Mouse (Mus musculus) heart, postnatal 14 days (tissue): Measurements from ENCODE around the gene Ppcs. TPM values are rescaled to one million over a fixed set of nuclear protein-coding genes. Genes with fewer than 3 reads are reported as not detected.
A peak's percentile ranks its signal among the peaks of the same experiment; 100 is the strongest.

ENCODE experiments used
- DNase-seq, 2 experiments: peaks; one replicate each; pipeline ENCODE4 v3.0.0; 2021 to 2022
- intact Hi-C: fragments of 180-260 bp; cut with DNase I; formaldehyde crosslinking; loops from one replicate; pipeline ENCODE4 v1.15.1; 2025
- long read RNA-seq, 2 experiments: library from polyadenylated mRNA; stranded (forward); transcript quantifications; one replicate each; pipeline ENCODE4 v2.0.0; 2021
- total RNA-seq, 2 experiments: library from RNA; stranded (reverse); gene quantifications; 2 replicates each; pipeline ENCODE4 v1.2.3; 2021

Ppcs gene
- 1 to 10 TPM; 8.4 to 8.5 TPM for total RNA-seq
- long read RNA-seq, experiment 1, transcript Ppcs-201 (3 exons, 1,443 nt) = major isoform, 30 of 35 reads
- long read RNA-seq, experiment 1, partial matches to known transcripts = 0 of 35 reads
- long read RNA-seq, experiment 1, other reads (novel, unspliced or antisense) = 4 of 35 reads
- long read RNA-seq, experiment 2, transcript Ppcs-201 (3 exons, 1,443 nt) = major isoform, 30 of 31 reads
- long read RNA-seq, experiment 2, partial matches to known transcripts = 0 of 31 reads
- long read RNA-seq, experiment 2, other reads (novel, unspliced or antisense) = 1 of 31 reads

- intact Hi-C loops = loop anchor here (5.0 kb wide), 2 partner anchors 115 to 175 kb away; partner anchors contain the start of genes Foxj3 and Frg2f1
- DNase-seq = peak; percentile 91
Observed at GRCm38 (mm10) chr4:119422294-119422964, at the start of gene Ppcs, which contains the start of gene Zmynd12. TSS of gene Ppcs (minus strand) at chr4:119422420. TSS of gene Zmynd12 (plus strand) at chr4:119422814.

GRCm38 (mm10) chr4:119467720-119468380 is 45.6 kb upstream of the Ppcs start:
- intact Hi-C loops = no loop called here
- DNase-seq = no peak

GRCm38 (mm10) chr4:119465841-119466240 is 43.6 kb upstream of the Ppcs start:
- DNase-seq = no peak
- intact Hi-C loops = no loop called here

DNA sequence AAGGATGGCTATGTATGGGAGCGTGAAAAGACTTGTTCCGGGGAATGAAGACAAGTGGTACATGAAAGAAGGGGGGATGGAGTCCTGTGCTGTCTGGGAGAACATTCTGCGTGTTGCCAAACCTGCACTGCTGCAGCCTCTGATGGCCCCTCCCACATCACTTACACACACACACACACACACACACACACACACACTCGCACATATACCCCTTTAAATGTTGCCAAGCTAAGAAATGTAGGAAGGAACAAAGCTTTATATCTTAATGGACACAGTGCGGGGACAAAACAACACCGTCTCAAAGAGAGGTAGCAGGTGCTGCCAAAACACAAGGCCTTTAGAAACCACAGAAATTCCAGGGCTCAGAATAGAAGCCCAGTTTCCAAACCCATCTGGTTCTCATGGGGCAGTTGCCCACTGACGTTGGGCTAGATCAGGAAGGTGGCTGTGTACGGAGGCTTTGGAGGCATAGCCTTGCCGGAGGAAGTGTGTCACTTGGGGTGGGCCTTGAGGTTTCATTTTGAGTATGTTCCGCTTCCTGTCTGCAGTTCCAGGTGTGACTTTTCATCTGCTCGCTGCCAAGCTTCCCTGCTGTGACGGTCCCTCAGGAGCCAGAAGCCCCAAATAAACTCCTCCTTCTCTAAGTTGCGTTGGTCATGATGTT is 41.7 kb upstream of the Ppcs start:
- no peak for DNase-seq
- intact Hi-C loops = loop anchor here (5.0 kb wide), 1 partner anchor 48 kb away; no protein-coding TSS in a partner anchor

DNA sequence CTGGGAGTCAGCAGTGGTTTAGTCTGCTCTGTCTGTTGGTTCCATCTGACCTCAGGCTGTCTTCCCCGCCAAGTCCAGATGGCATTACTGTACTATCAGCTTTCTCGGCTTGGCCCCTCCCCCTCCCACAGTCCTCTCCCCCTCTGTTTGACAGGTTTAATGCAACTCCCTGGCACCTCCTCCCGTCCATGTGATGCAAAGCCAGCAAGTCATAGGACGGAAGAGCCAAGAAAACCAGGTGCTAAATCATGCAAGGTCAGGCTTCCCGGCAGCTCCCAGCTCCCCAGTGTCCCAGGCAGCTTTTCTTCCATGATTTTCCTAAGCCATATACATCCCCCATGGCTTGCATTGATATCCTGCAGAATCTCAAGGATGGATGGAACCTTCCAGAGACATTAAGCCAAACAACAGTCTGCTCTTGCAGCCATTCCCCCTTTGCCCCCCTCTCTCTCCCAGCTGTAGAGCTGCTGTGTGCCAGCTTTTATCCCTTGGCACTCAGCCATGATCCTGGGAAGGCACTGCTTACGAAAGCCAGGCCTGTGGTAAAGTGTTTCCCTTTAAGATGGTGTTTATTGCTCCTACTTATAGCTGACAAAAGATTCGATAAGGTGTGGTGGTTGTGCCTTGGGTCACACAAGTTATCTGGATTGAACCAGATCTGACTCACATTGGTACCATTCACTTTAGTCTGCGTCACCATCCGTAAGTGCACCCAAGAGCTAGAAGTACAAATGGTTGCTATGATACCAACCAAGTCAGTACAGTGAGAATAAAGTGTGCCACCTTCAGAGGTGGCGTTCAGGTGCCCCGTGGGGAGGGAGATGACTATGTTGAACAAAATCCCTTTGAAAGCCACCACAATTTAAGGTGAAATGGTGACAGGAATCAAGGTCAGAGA is 40.9 kb upstream of the Ppcs start:
- intact Hi-C loops = loop anchor here (5.0 kb wide), 1 partner anchor 49 kb away; no protein-coding TSS in a partner anchor
- DNase-seq = peak; percentile 57 to 74

DNA sequence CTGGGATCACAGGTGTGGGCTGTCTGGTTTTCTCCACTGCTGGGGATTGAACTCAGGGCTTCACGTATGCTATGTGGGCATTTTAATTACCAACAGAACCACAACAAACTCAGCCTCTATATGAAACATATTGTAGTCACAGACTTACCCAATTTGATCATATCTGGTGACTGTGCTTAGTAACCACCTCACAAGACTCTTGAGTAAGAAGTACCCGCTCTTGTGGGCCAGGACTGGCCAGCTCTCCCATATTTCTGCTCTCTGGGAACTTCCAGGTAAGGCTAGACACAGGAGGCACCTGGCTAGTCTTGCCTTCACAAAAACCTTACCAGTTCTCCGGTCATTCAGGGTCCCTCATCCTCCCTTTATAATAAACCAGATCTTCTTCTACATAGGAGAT is 40.2 kb upstream of the Ppcs start:
- intact Hi-C loops = loop anchor here (5.0 kb wide), 1 partner anchor 50 kb away; no protein-coding TSS in a partner anchor
- DNase-seq = no peak

- intact Hi-C loops = loop anchor here (5.0 kb wide), 1 partner anchor 52 kb away; no protein-coding TSS in a partner anchor
- peak; percentile 74 to 75 for DNase-seq
Observed at GRCm38 (mm10) chr4:119460728-119461141, 38.5 kb upstream of the Ppcs start.

DNA sequence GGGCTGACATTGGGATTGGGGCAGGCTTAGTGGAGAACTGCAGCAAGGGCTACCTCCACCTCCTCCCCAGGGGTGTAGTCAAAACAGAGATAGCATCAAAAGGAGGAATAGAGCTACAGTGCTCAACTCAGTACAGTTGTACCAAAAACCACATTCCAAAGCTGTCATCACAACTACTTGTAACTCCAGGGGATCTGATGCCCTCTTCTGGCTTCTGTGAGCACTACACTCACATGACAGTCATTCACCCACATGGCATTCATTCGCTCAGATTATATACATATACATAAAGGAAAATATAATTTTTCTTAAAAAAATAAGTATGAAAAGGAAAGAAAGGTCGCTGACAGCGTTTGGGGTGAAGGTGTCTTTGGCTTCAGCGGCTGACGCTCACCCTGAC is 38.1 kb upstream of the Ppcs start:
- intact Hi-C loops = loop anchor here (5.0 kb wide), 1 partner anchor 52 kb away; no protein-coding TSS in a partner anchor

GRCm38 (mm10) chr4:119453533-119453932 is 31.3 kb upstream of the Ppcs start:
- intact Hi-C loops = no loop called here

More for the DNA sequence above, 38.1 kb upstream of the Ppcs start:
- peak in 1 of 2 experiments; percentile 41 for DNase-seq

GRCm38 (mm10) chr4:119453128-119453527 is 30.9 kb upstream of the Ppcs start:
- DNase-seq = no peak
- intact Hi-C loops = no loop called here

More at GRCm38 (mm10) chr4:119453533-119453932, 31.3 kb upstream of the Ppcs start:
- DNase-seq = no peak

DNA sequence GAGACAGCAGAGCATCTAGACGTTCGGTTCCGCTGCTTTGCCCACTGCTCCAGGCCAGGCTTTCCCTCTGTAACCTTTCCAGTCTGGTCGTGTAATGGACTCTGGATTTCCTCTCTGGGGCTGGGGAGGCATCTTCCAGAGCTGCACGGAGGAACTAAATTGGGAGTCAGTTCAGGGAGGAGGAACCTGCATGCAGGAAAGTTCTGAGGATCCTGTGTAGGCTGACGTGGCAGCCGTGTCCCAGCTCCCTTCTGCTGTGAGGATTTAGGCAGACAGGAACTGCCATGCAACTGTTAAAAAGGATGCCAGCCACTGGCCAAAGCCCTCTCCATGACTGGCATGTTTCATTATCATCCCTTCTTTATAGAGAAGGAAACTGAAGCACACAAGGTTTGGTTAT is 28.2 kb upstream of the Ppcs start:
- DNase-seq = no peak
- intact Hi-C loops = no loop called here

DNA sequence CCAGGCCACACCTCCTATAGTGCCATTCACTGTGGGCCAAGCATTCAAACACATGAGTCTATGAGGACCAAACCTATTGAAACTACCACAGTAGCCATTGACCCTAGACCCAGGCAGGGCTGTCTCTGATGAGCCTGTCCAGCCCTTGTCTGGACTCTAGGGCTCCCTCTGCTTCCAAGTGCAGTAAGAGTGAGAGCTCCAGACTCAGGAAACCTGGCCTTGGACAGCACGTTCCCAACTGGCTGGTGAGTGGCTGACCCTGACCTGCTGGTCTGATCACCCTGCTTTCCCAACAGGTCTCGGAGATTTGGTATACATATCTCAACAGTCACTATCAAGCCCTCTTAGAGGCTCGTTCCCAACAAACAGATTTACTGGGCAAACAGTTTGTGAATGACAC is 25.6 kb upstream of the Ppcs start:
- intact Hi-C loops = no loop called here
- DNase-seq = no peak

DNA sequence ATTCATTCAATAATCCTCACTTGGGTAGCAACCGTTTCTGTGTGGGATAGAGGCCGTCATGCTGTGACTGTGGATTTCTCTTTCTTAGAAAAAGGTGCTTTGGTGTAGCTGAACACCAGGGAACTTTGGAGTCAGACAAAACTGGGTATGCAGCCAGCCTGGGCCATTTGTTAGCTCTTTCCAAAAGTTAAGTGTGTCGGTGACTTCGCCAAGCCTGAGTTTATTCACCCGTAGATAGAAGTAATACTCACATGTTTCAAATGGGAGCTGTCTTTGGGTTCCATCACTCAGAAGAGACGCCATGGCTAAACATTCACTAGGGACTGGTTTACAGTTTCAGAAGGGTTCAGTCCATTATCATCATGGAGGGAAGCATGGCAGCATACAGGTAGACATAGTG is 25.0 kb upstream of the Ppcs start:
- intact Hi-C loops = no loop called here
- no peak for DNase-seq

- intact Hi-C loops = no loop called here
- no peak for DNase-seq
Observed at GRCm38 (mm10) chr4:119442539-119442938, 20.3 kb upstream of the Ppcs start.

DNA sequence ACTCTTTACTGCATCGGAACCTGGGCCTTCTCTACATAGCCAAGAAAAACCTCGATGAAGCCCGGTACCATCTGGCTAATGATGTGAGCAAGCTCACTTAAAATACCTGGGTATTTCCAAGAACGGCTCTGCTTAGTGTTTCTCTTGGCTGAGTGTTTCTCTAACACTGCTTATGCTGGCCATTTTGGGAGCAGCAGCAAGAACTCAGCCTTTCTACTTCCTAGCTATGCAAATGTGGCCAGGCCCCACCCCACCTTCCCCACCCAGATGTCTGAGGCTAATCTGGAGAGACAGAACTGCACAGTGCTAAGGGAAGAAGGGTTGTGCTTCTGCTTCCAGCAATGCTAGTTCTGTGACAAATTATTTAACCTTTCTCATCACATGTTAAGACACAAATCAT is 19.6 kb upstream of the Ppcs start:
- no peak for DNase-seq
- intact Hi-C loops = no loop called here

DNA sequence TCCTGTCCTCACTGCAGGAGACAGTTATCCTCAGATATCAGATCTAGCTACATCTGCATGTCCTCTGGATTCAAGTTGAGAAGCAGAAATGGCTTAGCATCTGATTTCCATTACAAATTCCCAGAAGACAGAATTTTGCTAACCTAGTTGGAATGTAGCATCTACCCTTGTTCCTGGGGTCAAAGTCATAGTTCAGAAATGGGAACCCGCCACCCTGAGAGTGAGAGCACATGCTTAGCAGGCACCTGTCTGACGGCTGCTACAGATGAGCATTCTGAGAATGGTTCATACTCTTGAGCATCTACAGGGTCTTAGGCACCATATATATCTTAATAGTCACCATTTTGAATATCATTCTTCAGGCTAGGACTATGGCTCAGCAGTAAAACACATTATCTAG is 15.7 kb upstream of the Ppcs start:
- intact Hi-C loops = no loop called here
- no peak for DNase-seq

DNA sequence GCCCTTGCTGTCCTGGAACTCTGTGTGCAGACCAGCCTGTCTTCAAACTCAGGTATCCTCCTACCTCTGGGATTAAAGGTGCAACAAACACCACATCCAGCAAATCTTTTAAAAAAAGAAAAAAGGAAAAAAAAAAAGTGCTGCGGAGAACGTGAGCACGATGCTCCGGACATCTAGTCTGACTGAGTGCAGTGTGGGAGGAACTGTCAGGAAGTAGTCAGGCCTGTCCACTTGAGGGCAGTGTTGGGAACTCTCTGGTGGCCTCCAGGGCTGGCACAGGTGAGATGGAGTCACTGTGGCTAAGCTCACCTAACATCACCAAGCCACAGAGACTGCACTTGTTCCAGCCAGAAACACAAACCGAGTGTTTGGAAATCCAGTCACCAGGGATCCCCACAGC is 8.5 kb upstream of the Ppcs start:
- intact Hi-C loops = loop anchor here (5.0 kb wide), 2 partner anchors 102 to 237 kb away; no protein-coding TSS in a partner anchor
- peak; percentile 43 to 66 for DNase-seq

DNA sequence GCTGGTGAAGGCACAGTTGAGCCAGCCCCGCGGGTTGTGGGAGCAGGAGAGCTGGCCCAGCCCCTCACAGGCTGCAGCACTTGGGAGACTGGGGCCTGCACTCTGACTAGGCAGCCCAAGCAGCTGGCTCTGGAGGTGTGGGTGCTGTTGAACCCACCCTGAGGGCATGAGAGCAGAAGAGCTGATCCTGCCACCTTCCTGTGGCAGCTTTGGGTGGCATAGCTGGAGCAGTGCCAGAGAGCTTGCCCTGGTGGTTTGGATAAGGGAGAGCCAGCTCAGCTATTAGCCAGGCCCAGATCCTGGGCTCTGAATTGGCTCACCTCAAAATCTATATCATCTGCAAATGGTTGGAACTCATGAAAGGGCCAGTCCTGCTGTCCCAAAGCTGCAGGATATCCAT is 5.5 kb upstream of the Ppcs start:
- DNase-seq = peak; percentile 7 to 42
- intact Hi-C loops = loop anchor here (5.0 kb wide), 1 partner anchor 200 kb away; no protein-coding TSS in a partner anchor

GRCm38 (mm10) chr4:119425601-119426000 is 3.4 kb upstream of the Ppcs start:
- intact Hi-C loops = loop anchor here (5.0 kb wide), 1 partner anchor 202 kb away; no protein-coding TSS in a partner anchor
- DNase-seq = no peak
